Mouse (Mus musculus) olfactory bulb, adult 2 months (tissue): ENCODE data around the gene Rere. TPM values are rescaled to one million over a fixed set of nuclear protein-coding genes. Genes with fewer than 3 reads are reported as not detected.

Source experiments
- H3K27ac ChIP-seq: fragments of 200-500 bp; 2 replicates; pipeline ENCODE4 v1.5.1; 2012; ENCODE audit warnings: low read depth, low read length; ENCODE audit not compliant: insufficient read depth
- H3K4me1 ChIP-seq: fragments of 200-500 bp; 2 replicates; pipeline ENCODE4 v1.6.1; 2012; ENCODE audit warnings: low read length; ENCODE audit not compliant: control insufficient read depth, insufficient read depth
- H3K4me3 ChIP-seq: fragments of 200-500 bp; 2 replicates; pipeline ENCODE4 v1.5.1; 2012; ENCODE audit warnings: mild to moderate bottlenecking, low read depth, low read length, moderate library complexity; ENCODE audit not compliant: insufficient read depth
- CTCF ChIP-seq: fragments of 200-500 bp; IDR thresholded peaks from 2 replicates; pipeline ENCODE4 v1.5.1; 2012; ENCODE audit warnings: low read depth, mild to moderate bottlenecking, low read length, moderate library complexity; ENCODE audit not compliant: insufficient read depth
- POLR2A ChIP-seq: fragments of 200-500 bp; IDR thresholded peaks from 2 replicates; pipeline ENCODE4 v1.6.1; 2012; ENCODE audit warnings: mild to moderate bottlenecking, low read depth, low read length, moderate library complexity; ENCODE audit not compliant: insufficient read depth
- WGBS: fragments of 180-500 bp; shearing (Covaris S2); methylation state at CpG from one replicate; pipeline ENCODE4 v1.1.7; 2018; 5-methylcytosine and 5-hydroxymethylcytosine counted together
- polyA plus RNA-seq: library from polyadenylated mRNA; stranded (reverse); fragments of >200 nt; gene quantifications from 2 replicates; pipeline ENCODE4 v1.2.4, GENCODE M21; 2012; ENCODE audit warnings: low replicate concordance; ENCODE audit not compliant: missing spikeins, insufficient read depth, insufficient read length

Gene Rere
- polyA plus RNA-seq, 1 experiment = 288 TPM

DNA sequence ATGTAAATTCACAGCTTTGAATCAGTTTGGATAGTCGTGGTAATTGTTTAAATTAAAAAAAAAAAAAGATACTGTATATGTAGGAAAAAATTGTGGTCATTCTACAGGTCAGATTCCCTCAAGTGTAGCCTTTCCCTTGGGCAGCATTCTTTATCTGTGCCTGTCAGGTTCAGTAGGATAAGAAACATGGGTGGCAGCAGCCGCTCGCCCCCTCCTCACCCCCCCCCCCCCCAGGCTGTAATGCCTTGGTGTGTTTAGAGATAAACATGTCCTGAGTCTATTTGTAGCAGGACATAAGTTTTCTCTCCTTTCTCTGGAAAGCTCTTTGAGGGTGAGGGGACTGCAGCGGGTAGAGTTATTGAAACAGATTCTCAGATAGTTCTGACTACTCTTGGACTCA, 147.3 kb downstream of the Rere start:
- no peak overlapping the region for H3K27ac ChIP-seq
- H3K4me3 ChIP-seq = no peak overlapping the region
- TF ChIP-seq POLR2A (no peak), CTCF (no peak)
- H3K4me1 ChIP-seq = peaks cover 14% of the 10 kb centered on the region
- 86% methylated on average over 4 of the region's 4 CpGs for WGBS

DNA sequence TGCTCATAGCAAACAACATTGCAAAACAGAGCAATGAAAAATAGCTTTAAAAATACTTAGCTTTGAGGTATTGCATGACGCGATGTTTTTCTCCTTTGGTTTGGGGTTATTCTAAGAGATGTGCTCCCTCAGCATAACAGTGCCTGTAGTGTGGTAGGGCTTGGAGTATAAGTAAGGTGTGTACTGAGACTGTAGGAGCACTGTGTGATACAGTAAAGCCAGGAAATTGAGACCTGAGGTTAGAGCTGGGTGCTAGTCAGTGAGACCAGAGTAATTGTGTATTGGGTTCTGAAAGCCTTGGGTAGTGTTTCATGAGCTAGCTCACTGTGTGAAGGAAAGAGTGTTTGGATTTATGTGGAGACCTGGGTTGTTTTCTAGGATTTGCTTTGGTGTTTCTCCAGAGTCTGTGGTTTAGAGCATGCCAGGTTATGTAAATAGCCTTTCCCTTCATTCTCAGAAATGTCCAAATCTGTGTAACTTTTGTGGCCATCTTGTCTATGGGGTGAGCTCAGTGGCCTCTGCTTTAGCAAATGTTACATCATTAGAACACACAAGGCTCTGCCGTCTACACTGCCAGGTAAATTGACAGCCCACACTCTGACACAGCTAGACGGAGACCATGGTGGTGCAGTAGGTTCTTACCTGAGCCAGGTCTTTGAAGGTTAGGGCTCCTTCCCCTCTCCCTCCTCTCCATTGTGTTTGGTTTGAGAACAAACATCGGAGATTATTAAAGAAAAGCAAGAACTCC, 152.6 kb downstream of the Rere start:
- peaks cover 8% of the 10 kb centered on the region for H3K4me1 ChIP-seq
- no peak overlapping the region for H3K4me3 ChIP-seq
- WGBS = 78% methylated on average over 5 of the region's 5 CpGs
- no peak for TF ChIP-seq CTCF
- no peak for TF ChIP-seq POLR2A
- H3K27ac ChIP-seq = no peak overlapping the region

DNA sequence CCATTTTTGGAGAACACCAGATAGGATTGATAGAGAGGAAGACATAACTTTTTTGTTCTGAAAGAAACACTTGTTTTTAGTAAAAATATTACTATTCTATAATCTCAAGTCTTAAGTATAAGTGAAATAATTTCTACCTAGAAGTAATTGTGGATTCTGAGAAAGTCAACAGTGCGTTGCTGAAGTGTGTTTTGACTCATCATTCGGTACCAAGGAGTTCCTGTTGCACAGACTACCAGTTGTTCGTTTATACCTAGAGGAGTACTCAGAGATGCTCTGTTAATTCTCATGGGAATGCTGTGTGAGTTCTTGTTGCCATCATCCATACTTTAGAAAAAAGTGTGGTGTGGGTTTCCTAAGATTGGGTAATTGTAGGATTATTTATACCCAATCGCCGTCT, 154.1 kb downstream of the Rere start:
- 80% methylated on average over 5 of the region's 5 CpGs for WGBS
- no peak overlapping the region for H3K27ac ChIP-seq
- H3K4me3 ChIP-seq = no peak overlapping the region
- H3K4me1 ChIP-seq = peaks cover 9% of the 10 kb centered on the region
- TF ChIP-seq CTCF (no peak), POLR2A (no peak)

DNA sequence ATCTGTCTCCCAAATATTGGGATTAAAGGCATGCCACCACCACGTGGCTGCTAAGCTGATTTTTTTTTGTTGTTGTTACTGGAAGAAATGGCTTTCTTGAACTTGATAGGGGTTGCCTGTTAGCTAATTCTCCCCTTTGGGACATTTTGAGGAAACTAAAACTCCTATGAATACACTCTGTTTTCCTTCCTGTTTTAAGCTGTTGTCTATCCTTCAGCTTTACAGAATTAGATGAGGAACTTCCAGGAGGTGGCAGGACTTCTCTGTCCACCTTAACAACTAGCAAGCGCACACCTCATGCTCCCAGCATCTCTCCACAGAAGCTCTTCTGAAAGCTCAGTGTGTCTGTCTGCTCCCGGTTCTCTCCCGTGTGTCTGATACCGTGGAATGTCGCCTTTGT, 157.2 kb downstream of the Rere start:
- TF ChIP-seq CTCF (no peak), POLR2A (no peak)
- Histone ChIP-seq H3K4me3 (no peak overlapping the region), H3K27ac (no peak overlapping the region), H3K4me1 (peaks cover 5% of the 10 kb centered on the region; the same call in 1 of the 2 replicates)
- 81% methylated on average over 6 of the region's 6 CpGs for WGBS

DNA sequence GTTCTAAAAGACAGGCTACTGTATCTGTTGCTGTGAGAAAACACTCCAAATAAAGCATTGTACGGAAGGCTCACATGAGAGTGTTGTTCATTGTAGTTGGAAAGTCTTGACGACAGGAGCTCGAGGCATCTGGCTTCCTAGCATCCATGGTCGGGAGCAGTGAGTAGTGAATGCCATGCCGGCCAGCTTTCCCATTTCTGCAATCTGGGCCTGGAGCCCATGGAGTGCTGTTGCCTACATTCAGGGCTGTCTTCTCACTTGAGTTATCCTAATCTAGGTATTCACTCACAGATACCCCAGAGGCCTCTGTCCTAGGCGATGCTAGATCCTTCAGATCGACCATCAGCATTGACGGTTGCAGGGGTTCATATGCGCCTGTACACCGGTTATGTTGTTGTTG, 160.5 kb downstream of the Rere start:
- WGBS = 70% methylated on average over 10 of the region's 10 CpGs
- Histone ChIP-seq H3K4me3 (no peak overlapping the region), H3K27ac (no peak overlapping the region), H3K4me1 (peaks cover 16% of the 10 kb centered on the region)
- TF ChIP-seq CTCF (no peak), POLR2A (no peak)

DNA sequence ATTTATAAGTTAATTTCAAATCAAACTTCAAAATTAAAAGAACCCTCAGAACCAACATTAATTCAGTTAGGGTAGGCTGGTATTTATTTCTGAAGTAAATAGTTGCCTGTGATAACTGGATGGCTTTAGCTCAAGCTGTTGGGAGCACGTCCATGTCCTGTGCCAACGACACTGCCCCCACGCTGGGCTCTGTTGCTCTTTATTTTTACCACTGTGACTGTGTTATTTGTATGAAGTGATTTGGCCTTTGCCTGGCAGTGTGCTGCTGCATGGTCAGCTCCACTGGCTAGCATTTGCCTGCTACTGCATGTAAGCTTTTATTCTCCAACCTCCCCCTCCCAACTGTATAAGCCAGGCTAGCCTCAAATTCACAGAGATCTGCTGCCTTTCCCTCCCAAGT, 162.6 kb downstream of the Rere start:
- TF ChIP-seq POLR2A (no peak), CTCF (no peak)
- H3K4me1 ChIP-seq = peaks cover 18% of the 10 kb centered on the region
- 32% methylated on average over 3 of the region's 3 CpGs for WGBS
- H3K4me3 ChIP-seq = no peak overlapping the region
- peak overlapping the region; percentile 62 for H3K27ac ChIP-seq

DNA sequence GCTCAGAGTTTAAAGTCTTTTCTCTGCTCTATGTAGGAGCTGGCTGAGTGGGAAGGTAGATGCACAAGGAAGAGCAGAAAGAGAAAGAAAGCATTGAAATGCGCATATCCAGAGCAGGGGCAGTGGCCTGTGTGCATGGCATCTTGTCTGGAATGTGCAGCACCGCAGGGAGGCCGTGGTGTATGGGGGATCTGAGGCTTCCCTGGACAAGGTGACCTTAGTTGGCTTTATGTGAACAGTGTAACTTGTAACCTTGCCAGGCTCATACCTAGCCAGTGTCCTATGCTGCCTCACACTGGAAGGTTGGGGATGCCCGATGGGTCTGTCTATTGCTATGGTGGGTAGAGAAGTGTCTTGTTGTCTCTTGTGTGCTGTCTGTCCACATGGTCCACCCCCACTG, 165.2 kb downstream of the Rere start:
- Histone ChIP-seq H3K27ac (no peak overlapping the region), H3K4me3 (no peak overlapping the region), H3K4me1 (peaks cover 18% of the 10 kb centered on the region)
- 90% methylated on average over 4 of the region's 4 CpGs for WGBS
- TF ChIP-seq POLR2A = no peak
- TF ChIP-seq CTCF = no peak

DNA sequence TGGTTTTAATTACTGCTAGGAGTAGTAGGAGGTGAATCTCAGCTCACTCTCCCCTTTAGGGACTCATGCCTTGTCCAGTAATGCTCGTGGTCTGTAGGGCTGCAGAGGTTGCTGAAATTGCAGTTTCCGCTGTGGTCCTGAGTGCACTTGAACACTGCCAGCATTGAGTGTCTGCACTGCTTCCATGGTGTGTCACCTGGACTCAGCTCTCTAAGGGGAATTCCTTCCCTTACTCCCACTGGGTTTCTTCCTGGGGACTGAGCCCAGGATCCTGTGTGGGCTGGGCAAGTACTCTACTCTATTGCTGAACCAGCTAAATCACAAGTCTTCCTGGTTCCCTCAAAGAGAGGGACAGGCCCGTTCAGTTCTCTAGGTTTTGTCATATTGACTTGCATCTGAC, 166.1 kb downstream of the Rere start:
- 77% methylated on average over 3 of the region's 3 CpGs for WGBS
- TF ChIP-seq POLR2A (no peak), CTCF (no peak)
- Histone ChIP-seq H3K4me1 (peaks cover 23% of the 10 kb centered on the region), H3K27ac (no peak overlapping the region), H3K4me3 (no peak overlapping the region)

DNA sequence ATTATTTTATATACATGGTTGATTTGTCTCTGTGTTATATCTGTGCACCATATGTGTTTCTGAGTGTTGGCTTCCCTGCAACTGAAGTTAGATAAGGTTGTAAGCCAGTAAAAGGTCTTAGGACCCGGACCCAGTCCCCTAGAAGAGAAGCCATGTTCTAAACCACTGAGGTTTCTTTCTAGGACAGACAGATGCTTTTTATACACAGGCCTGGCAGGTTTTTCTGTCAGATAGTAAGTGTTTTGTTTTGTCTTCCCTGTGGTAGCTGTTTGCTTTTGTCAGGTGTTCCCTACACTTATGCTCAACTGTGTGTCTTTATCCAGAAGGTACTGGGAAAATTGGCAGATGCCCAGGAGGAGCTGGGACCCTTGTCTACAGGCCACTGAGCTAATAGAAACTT, 167.0 kb downstream of the Rere start:
- no peak overlapping the region for H3K4me3 ChIP-seq
- WGBS = 81% methylated on average over 1 of the region's 1 CpGs
- peaks cover 20% of the 10 kb centered on the region for H3K4me1 ChIP-seq
- TF ChIP-seq CTCF (no peak), POLR2A (no peak)
- H3K27ac ChIP-seq = no peak overlapping the region
